Mouse (Mus musculus) forebrain, embryonic 14.5 days (tissue): ENCODE measurements around the gene Cyp4a29. TPM values are rescaled to one million over a fixed set of nuclear protein-coding genes. Genes with fewer than 3 reads are reported as not detected.
"Not testable (repeated sequence)": the region's sequence is repeated elsewhere in the genome, so short reads cannot be mapped to it uniquely, and the experiment has no call there.

Source experiments
- ATAC-seq: fragments of 200-750 bp; cut with Nextera tagmentation; 2 replicates; pipeline ENCODE4 v1.8.0; 2017; ENCODE audit warnings: mild to moderate bottlenecking, moderate library complexity
- DNase-seq: peaks from one replicate; pipeline ENCODE4 v3.0.0-alpha.2; 2015; ENCODE audit warnings: low spot score
- H3K27ac ChIP-seq: fragments of 300-500 bp; sonication (generic); 2 replicates; pipeline ENCODE4 v1.5.1; 2014; ENCODE audit warnings: low read depth, mild to moderate bottlenecking, control low read depth, low read length, moderate library complexity
- H3K27me3 ChIP-seq: fragments of 300-500 bp; sonication (generic); replicated peaks from 2 replicates; pipeline ENCODE4 v1.6.1; 2014; ENCODE audit warnings: low read length, control low read depth, mixed read lengths; ENCODE audit not compliant: control insufficient read depth, insufficient read depth
- H3K36me3 ChIP-seq: fragments of 300-500 bp; sonication (generic); 2 replicates; pipeline ENCODE4 v1.6.1; 2014; ENCODE audit warnings: low read length, control low read depth; ENCODE audit not compliant: control insufficient read depth, insufficient read depth
- H3K4me1 ChIP-seq: fragments of 300-500 bp; sonication (generic); 2 replicates; pipeline ENCODE4 v1.6.1; 2014; ENCODE audit warnings: antibody characterized with exemption, low read length, control low read depth; ENCODE audit not compliant: control insufficient read depth, insufficient read depth
- H3K4me2 ChIP-seq: fragments of 300-500 bp; sonication (generic); 2 replicates; pipeline ENCODE4 v1.6.1; 2014; ENCODE audit warnings: mild to moderate bottlenecking, control low read depth, low read length
- H3K4me3 ChIP-seq: fragments of 300-500 bp; sonication (generic); 2 replicates; pipeline ENCODE4 v1.5.1; 2014; ENCODE audit warnings: low read depth, low read length, control low read depth
- H3K9ac ChIP-seq: fragments of 300-500 bp; sonication (generic); 2 replicates; pipeline ENCODE4 v1.6.1; 2014; ENCODE audit warnings: mild to moderate bottlenecking, low read length, control low read depth, moderate library complexity
- H3K9me3 ChIP-seq: fragments of 300-500 bp; sonication (generic); replicated peaks from 2 replicates; pipeline ENCODE4 v1.6.1; 2016; ENCODE audit warnings: low read length, control low read depth, mixed read lengths; ENCODE audit not compliant: control insufficient read depth
- WGBS: fragments of 180-500 bp; shearing (Covaris S2); extraction: QIAGEN DNeasy Blood & Tissue Kit; methylation state at CpG from one replicate; pipeline ENCODE4 v1.1.7; 2014; 5-methylcytosine and 5-hydroxymethylcytosine counted together
- polyA plus RNA-seq: library from polyadenylated mRNA; unstranded; fragments of >200 nt; fragmentation: Nextera tagmentation; extraction: Ambion mirVana; gene quantifications from 2 replicates; pipeline ENCODE4 v1.2.1, GENCODE M21; 2014

The Cyp4a29 gene
- polyA plus RNA-seq = not detected in 2 replicates

DNA sequence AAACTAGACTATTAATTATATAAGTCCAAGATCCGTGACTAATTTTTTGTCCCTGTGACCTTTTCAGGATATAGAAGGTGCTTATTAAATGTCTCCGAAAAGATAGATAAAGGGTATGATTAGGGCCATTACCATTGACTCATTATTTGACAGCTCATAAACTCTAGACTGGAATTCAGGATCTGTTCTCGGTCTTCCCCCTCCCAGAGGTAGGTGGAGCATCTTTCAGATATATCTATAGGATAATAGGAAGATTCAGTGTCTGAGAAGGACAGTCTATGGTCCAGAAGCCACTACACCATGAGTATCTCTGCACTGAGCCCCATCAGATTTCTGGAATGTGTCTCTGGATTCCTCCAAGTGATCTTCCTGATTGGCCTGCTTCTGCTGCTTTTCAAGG, at the start of gene Cyp4a29:
Gene Cyp4a29 (plus strand): TSS at position 301 of the 400 bp plus-strand sequence.
- no peak within 1 kb of the TSS for H3K9ac ChIP-seq
- ATAC-seq (no peak), DNase-seq (no peak)
- no peak within 1 kb of the TSS for H3K4me2 ChIP-seq
- H3K4me3 ChIP-seq = no peak within 1 kb of the TSS
- H3K36me3 ChIP-seq = no peaks in the 10 kb centered on the region
- 84% methylated on average over 3 of the region's 3 CpGs for WGBS
- no peaks in the 10 kb centered on the region for H3K9me3 ChIP-seq
- no peak within 1 kb of the TSS for H3K27ac ChIP-seq
- H3K27me3 ChIP-seq = no peaks in the 10 kb centered on the region
- H3K4me1 ChIP-seq = no peaks in the 10 kb centered on the region

DNA sequence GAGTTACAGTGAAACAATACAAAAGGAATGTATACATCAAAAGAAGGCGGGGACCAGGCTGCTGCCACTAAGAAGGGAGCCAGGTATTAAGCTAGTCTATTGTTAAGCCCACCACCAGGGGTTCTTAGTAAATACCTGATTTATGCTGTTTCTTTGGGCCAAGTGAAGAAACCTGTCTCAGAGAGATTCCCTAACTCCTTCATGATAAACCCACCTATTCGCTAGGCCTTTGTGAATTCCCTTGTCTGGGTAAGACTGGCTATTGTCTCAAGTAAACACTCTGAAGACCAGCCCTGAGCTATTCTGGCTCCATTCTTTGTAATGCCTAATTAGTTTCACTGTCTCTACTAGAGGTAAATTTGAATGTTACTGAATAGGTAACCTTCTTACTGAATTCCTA, 9.0 kb upstream of the Cyp4a29 start:
- not testable (repeated sequence) for H3K9me3 ChIP-seq, DNase-seq, H3K4me2 ChIP-seq, H3K9ac ChIP-seq, H3K4me1 ChIP-seq, H3K4me3 ChIP-seq, H3K36me3 ChIP-seq, ATAC-seq, H3K27me3 ChIP-seq, H3K27ac ChIP-seq
- 78% methylated on average over 2 of the region's 2 CpGs for WGBS

DNA sequence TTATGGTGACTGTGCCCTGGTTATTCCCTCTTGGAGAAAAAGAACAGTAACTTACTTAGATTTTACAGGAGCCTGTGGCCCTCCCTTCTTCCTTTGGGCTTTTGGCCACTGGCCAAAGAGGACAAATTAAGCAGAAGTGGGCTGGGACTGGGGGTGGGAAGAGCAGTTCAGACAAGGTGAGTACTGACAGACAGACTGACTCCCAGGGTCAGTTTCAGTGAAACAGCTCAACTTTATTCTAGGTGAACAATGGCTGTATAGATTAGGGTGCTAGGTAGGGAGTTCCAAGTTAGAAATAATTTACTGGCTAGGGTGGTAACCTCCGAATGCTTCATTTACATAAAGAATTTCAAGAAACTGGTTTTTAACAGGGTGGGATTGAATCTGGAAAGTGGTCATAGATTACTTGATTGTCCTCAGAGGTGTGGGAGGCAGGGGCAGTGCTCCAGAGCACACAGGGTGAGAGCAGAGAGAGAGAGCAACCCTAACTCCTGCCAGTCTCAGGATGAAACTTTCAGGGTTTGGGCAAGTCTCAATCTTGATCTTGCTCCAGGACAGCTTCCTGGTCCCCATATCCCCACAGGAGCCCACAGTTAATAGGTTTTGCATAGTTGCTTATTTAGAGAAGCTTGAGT, 5.3 kb upstream of the Cyp4a29 start:
- WGBS = 75% methylated on average over 1 of the region's 1 CpGs
- Histone ChIP-seq H3K4me3 (no peak overlapping the region), H3K9me3 (no peaks in the 10 kb centered on the region), H3K27ac (no peak overlapping the region), H3K9ac (no peak overlapping the region), H3K4me2 (no peak overlapping the region), H3K36me3 (no peaks in the 10 kb centered on the region), H3K4me1 (no peaks in the 10 kb centered on the region), H3K27me3 (no peaks in the 10 kb centered on the region)
- DNase-seq (no peak), ATAC-seq (no peak)

DNA sequence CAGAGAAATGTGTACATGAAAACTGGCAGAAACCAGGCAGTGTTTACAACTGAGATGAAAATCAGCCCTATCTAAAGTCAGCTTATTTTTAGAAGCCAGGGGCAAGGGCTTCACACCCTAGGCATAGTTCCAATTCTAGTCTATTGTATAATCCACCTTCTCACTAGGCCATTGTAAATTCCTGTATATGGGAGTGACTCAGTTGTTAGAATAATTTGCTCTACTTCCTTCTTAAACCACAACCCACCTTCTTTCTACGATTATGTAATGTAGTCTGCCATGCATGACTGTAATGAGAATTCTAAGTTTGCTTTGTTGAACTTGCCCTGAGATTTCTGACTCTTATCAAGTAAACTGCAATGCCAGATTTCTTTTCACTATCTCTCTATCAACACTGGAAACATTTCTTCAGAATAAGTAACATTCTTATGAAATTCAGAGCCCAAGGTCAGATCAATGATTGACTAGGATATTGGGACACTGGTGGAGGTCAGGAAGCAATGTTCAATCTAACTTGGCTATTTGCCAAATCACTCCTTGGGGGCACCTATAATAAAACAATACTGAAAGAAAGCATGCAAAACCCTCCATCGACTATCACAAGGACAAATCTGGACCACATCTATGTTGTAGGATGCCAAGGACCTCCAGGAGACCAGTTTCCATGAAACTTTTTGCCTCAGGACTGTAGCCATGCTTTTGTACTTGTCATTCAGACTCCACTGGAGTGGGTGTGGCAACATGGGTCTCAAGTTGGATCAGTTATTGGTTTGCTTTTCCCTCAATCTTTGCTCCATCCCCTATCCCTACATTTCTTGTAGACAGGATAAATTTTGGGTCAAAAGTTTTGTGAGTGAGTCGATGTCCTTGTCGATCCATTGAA, 23.0 kb downstream of the Cyp4a29 start:
- not testable (repeated sequence) for H3K36me3 ChIP-seq, ATAC-seq, H3K4me1 ChIP-seq, DNase-seq, H3K4me3 ChIP-seq, H3K27me3 ChIP-seq, H3K4me2 ChIP-seq, H3K9me3 ChIP-seq, H3K9ac ChIP-seq, H3K27ac ChIP-seq
- WGBS = 87% methylated on average over 3 of the region's 4 CpGs

DNA sequence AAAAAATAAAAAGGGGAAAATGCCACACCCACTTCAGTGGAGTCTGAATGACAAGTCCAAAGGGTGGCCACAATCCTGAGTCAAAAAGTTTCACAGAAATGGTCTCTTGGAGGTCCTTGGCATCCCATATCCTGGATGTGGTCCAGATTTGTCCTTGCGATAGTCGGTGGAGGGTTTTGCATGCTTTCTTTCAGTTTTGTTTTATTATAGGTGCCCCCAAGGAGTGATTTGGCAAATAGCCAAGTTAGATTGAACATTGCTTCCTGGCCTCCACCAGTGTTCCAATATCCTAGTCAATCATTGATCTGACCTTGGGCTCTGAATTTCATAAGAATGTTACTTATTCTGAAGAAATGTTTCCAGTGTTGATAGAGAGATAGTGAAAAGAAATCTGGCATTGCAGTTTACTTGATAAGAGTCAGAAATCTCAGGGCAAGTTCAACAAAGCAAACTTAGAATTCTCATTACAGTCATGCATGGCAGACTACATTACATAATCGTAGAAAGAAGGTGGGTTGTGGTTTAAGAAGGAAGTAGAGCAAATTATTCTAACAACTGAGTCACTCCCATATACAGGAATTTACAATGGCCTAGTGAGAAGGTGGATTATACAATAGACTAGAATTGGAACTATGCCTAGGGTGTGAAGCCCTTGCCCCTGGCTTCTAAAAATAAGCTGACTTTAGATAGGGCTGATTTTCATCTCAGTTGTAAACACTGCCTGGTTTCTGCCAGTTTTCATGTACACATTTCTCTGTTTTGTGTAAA, 36.5 kb downstream of the Cyp4a29 start:
- H3K9ac ChIP-seq, H3K9me3 ChIP-seq, H3K36me3 ChIP-seq, H3K27me3 ChIP-seq, ATAC-seq, H3K27ac ChIP-seq, H3K4me2 ChIP-seq, H3K4me3 ChIP-seq, H3K4me1 ChIP-seq, DNase-seq: not testable (repeated sequence)
- WGBS = 91% methylated on average over 2 of the region's 3 CpGs

DNA sequence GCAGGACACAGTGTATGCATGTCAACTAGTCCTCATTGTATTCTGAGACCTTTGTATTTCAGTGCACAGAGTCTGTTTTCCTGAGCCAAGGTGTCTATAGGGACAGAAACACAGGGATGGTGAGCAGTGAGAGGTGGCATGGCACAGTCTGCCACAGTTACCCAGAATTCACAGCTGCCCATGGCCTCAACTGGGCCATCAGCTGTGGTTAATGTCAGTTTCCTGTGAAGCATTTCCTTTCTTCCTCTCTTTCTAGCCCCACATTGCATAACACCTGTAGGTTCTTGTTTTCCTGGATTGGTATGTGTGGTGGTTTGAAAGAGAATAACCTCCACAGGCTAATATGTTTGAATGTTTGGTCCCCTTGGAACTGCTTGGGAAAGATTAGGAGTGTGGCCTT, 38.5 kb downstream of the Cyp4a29 start:
- ATAC-seq = no peak

DNA sequence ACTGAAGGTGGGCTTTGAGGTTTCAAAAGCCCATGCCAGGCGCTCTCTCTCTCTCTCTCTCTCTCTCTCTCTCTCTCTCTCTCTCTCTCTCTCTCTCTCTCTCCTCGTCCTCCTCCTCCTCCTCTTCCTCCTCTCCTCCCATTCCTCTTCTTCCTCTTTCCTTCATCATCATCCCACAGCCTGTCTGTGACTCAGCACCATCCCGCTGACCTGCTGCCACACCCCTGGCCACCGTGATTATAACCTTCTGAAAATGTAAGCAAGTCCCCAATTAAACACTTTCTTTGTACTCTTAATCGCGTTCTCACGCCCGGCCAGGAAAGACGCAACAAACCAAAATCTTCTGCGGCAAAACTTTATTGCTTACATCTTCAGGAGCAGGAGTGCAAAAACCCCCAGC, 38.9 kb downstream of the Cyp4a29 start:
- 13% methylated on average over 10 of the region's 10 CpGs for WGBS
- Histone ChIP-seq H3K4me3 (peak overlapping the region; percentile 30), H3K9ac (peak overlapping the region; percentile 41; the same call in 1 of the 2 replicates), H3K4me2 (peak overlapping the region; percentile 56)
- H3K9me3 ChIP-seq, H3K27ac ChIP-seq, H3K36me3 ChIP-seq, H3K27me3 ChIP-seq, H3K4me1 ChIP-seq, DNase-seq: not testable (repeated sequence)
- peak; percentile 74 for ATAC-seq

More for the DNA sequence above, 38.5 kb downstream of the Cyp4a29 start:
- Histone ChIP-seq H3K9me3 (no peaks in the 10 kb centered on the region), H3K9ac (no peak overlapping the region), H3K4me2 (peak overlapping the region; percentile 56), H3K27me3 (no peaks in the 10 kb centered on the region), H3K27ac (no peak overlapping the region), H3K4me3 (peak overlapping the region; percentile 30; the same call in 1 of the 2 replicates), H3K36me3 (no peaks in the 10 kb centered on the region), H3K4me1 (no peaks in the 10 kb centered on the region)
- no peak for DNase-seq

DNA sequence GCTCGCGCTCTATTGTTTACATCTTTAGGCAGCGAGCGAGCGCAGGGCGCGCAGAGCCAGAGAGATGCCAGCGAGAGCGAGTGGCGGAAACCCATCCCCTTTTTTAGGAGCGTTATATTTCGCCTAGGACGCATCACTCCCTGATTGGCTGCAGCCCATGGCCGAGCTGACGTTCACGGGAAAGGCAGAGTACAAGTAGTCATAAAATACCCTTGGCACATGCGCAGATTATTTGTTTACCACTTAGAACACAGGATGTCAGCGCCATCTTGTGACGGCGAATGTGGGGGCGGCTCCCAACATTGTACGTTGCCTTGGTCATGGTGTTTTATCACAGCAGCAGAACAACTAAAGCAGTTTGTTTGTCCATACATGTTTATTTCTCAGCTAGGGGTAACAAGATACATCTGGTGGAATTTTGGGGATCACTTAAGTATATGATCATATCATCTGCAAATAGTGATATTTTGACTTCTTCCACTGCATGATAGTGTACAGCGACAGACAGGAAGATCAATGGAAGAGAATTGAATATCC, 39.4 kb downstream of the Cyp4a29 start:
- Histone ChIP-seq H3K4me3 (peak overlapping the region; percentile 30), H3K9ac (peak overlapping the region; percentile 41; the same call in 1 of the 2 replicates), H3K4me2 (peak overlapping the region; percentile 56)
- ATAC-seq = peak; percentile 82
- peak; percentile 37 for DNase-seq
- not testable (repeated sequence) for H3K27ac ChIP-seq, H3K27me3 ChIP-seq, H3K9me3 ChIP-seq, H3K4me1 ChIP-seq, H3K36me3 ChIP-seq
- 11% methylated on average over 19 of the region's 23 CpGs for WGBS
